Mouse (Mus musculus) heart, embryonic 11.5 days (tissue): Measurements from ENCODE around the gene Ccl22. TPM values are rescaled to one million over a fixed set of nuclear protein-coding genes. Genes with fewer than 3 reads are reported as not detected.
A peak's percentile ranks its signal among the peaks of the same experiment; 100 is the strongest.

Source experiments
- ATAC-seq: fragments of 200-750 bp; cut with Nextera tagmentation; replicated peaks from 2 replicates; pipeline ENCODE4 v1.8.0; 2017; ENCODE audit warnings: moderate library complexity; ENCODE audit not compliant: insufficient number of reproducible peaks, low FRiP score, low TSS enrichment
- H3K27ac ChIP-seq: fragments of 300-500 bp; sonication (generic); 2 replicates; pipeline ENCODE4 v1.5.1; 2014; ENCODE audit warnings: mild to moderate bottlenecking, low read depth, low read length
- H3K27me3 ChIP-seq: fragments of 300-500 bp; sonication (generic); 2 replicates; pipeline ENCODE4 v1.6.1; 2014; ENCODE audit warnings: mild to moderate bottlenecking, low read length, mixed read lengths; ENCODE audit not compliant: control insufficient read depth, insufficient read depth
- H3K36me3 ChIP-seq: fragments of 300-500 bp; sonication (generic); 2 replicates; pipeline ENCODE4 v1.6.1; 2014; ENCODE audit warnings: mild to moderate bottlenecking, low read length, moderate library complexity, mixed read lengths; ENCODE audit not compliant: control insufficient read depth, insufficient read depth
- H3K4me1 ChIP-seq: fragments of 300-500 bp; sonication (generic); 2 replicates; pipeline ENCODE4 v1.6.1; 2014; ENCODE audit warnings: low read length; ENCODE audit not compliant: control insufficient read depth, insufficient read depth
- H3K4me2 ChIP-seq: fragments of 300-500 bp; sonication (generic); 2 replicates; pipeline ENCODE4 v1.6.1; 2014; ENCODE audit warnings: mild to moderate bottlenecking, moderate library complexity
- H3K4me3 ChIP-seq: fragments of 300-500 bp; sonication (generic); 2 replicates; pipeline ENCODE4 v1.5.1; 2014; ENCODE audit warnings: low read depth, low read length
- H3K9ac ChIP-seq: fragments of 300-500 bp; sonication (generic); 2 replicates; pipeline ENCODE4 v1.6.1; 2014; ENCODE audit warnings: mild to moderate bottlenecking, low read depth, low read length, moderate library complexity
- H3K9me3 ChIP-seq: fragments of 300-500 bp; sonication (generic); replicated peaks from 2 replicates; pipeline ENCODE4 v1.6.1; 2016; ENCODE audit warnings: low read length; ENCODE audit not compliant: control insufficient read depth
- WGBS: fragments of 180-500 bp; shearing (Covaris S2); extraction: QIAGEN DNeasy Blood & Tissue Kit; methylation state at CpG from one replicate; pipeline ENCODE4 v1.1.7; 2014; ENCODE audit not compliant: insufficient replicate concordance; 5-methylcytosine and 5-hydroxymethylcytosine counted together
- polyA plus RNA-seq: library from polyadenylated mRNA; unstranded; fragments of >200 nt; fragmentation: Nextera tagmentation; extraction: Ambion mirVana; gene quantifications from 2 replicates; pipeline ENCODE4 v1.2.1, GENCODE M21; 2014

The Ccl22 gene
- polyA plus RNA-seq, 1 experiment from 2014 or later = not detected

DNA sequence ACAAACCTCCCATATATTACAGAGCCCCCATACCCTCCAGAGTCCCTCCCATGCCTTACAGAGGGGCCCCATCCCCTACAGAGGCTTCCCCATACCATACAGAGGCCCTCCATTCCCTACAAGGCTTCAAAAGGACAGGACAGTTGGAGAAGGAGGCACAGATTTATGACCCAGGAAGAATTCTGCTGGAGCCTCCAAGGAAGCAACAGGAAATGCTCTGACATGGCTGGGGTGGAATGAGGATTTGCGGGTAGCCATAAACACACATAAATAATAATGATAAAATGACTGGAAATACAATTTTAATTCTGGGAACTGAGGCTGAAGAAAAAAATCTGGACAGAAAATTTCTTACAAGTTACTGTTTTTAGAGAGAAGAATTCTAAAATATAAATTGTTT lies 28.5 kb upstream of the Ccl22 start:
- Histone ChIP-seq H3K27me3 (no peaks in the 10 kb centered on the region), H3K4me3 (no peak overlapping the region), H3K27ac (no peak overlapping the region), H3K9me3 (no peaks in the 10 kb centered on the region), H3K36me3 (no peaks in the 10 kb centered on the region), H3K4me1 (no peaks in the 10 kb centered on the region), H3K4me2 (no peak overlapping the region), H3K9ac (no peak overlapping the region)
- no peak for ATAC-seq
- WGBS = 80% methylated on average over 1 of the region's 1 CpGs

GRCm38 (mm10) chr8:94725998-94726397 lies 19.4 kb upstream of the Ccl22 start:
- H3K4me3 ChIP-seq = no peak overlapping the region
- no peaks in the 10 kb centered on the region for H3K36me3 ChIP-seq
- no peaks in the 10 kb centered on the region for H3K4me1 ChIP-seq
- no peak overlapping the region for H3K9ac ChIP-seq
- H3K4me2 ChIP-seq = no peak overlapping the region
- ATAC-seq = no peak
- H3K9me3 ChIP-seq = no peaks in the 10 kb centered on the region
- 79% methylated on average over 5 of the region's 5 CpGs for WGBS
- no peaks in the 10 kb centered on the region for H3K27me3 ChIP-seq
- no peak overlapping the region for H3K27ac ChIP-seq

- no peaks in the 10 kb centered on the region for H3K9me3 ChIP-seq
- WGBS = 40% methylated on average over 4 of the region's 4 CpGs
- H3K4me1 ChIP-seq = peaks cover 3% of the 10 kb centered on the region
- ATAC-seq = no peak
- no peaks in the 10 kb centered on the region for H3K36me3 ChIP-seq
- H3K4me2 ChIP-seq = no peak overlapping the region
- no peaks in the 10 kb centered on the region for H3K27me3 ChIP-seq
- no peak overlapping the region for H3K27ac ChIP-seq
- H3K9ac ChIP-seq = no peak overlapping the region
- H3K4me3 ChIP-seq = no peak overlapping the region
Observed at GRCm38 (mm10) chr8:94729301-94729700, 16.1 kb upstream of the Ccl22 start.

DNA sequence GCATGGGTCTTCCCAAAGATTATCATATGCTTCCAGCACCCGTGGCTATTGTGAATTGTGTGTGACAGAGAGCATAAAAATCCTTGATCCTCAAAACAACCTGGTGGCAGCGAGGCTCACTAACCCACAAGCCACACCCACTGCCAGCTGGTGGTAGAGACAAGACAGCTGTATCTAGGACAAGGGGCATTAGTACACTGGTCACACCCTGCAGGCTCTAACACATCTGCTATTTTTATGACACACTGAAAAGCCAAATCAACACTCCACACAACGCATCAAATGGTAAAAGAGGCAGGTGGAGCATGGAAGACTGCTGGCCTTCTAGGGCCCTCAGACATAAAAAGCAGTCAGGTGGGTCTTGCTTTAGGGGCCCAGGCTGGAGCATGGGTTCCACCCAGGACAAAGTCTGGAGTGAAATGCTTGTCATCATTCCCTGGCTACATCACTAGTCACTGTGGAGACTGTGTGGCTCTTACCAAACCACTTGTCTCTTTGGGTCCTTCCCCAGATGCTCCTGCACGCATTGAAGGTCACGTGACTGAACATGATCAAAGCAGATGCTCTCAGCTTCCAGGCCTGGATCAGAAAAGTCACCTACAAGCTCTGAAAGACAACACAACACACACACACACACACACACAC lies 11.4 kb upstream of the Ccl22 start:
- no peaks in the 10 kb centered on the region for H3K36me3 ChIP-seq
- H3K9me3 ChIP-seq = no peaks in the 10 kb centered on the region
- no peaks in the 10 kb centered on the region for H3K27me3 ChIP-seq
- no peak overlapping the region for H3K4me3 ChIP-seq
- peak overlapping the region; percentile 73 for H3K27ac ChIP-seq
- H3K4me2 ChIP-seq = no peak overlapping the region
- 61% methylated on average over 5 of the region's 5 CpGs for WGBS
- H3K4me1 ChIP-seq = peaks cover 3% of the 10 kb centered on the region
- no peak overlapping the region for H3K9ac ChIP-seq
- ATAC-seq = peak; percentile 89

- Histone ChIP-seq H3K27ac (peak overlapping the region; percentile 73; the same call in 1 of the 2 replicates), H3K4me3 (no peak overlapping the region), H3K4me2 (no peak overlapping the region), H3K9ac (no peak overlapping the region), H3K27me3 (no peaks in the 10 kb centered on the region), H3K36me3 (no peaks in the 10 kb centered on the region), H3K4me1 (peaks cover 3% of the 10 kb centered on the region), H3K9me3 (no peaks in the 10 kb centered on the region)
- ATAC-seq = no peak
- 75% methylated on average over 7 of the region's 7 CpGs for WGBS
Observed at GRCm38 (mm10) chr8:94734735-94735350, 10.5 kb upstream of the Ccl22 start.

DNA sequence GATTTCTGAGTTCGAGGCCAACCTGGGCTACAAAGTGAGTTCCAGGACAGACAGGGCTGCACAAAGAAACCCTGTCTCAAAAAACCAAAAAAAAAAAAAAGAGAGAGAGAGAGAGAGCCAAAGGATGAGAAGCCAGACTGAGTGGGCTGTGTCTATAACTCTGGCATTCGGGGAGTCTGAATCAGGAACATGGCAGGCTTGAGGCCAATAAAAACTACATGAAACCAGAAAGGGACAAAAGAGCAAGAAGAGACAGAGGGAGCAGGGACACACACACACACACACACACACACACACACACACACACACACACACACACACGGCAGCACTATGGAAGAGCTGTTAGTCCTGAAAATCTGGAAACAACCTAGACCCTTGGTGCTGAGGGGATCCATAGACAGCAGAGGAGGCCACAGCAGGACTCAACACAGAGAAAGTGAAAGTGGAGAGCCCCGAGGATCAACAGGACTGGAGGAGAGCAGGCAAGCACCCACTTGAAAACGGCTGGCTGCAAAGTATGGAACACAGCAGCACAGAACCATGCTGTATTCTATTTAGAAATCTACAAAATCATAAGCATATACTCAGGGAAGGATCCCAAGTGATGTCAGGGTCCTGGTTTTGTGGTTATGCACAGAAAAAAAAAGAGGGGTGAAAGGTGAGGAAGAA lies 9.8 kb upstream of the Ccl22 start:
- Histone ChIP-seq H3K4me1 (peaks cover 3% of the 10 kb centered on the region), H3K36me3 (no peaks in the 10 kb centered on the region), H3K27me3 (no peaks in the 10 kb centered on the region), H3K9me3 (no peaks in the 10 kb centered on the region), H3K9ac (0 out of 2 replicates have a peak overlapping the region, but pooled peaks have one; percentile 46), H3K27ac (no peak overlapping the region), H3K4me3 (no peak overlapping the region), H3K4me2 (peak overlapping the region; percentile 27; the same call in 1 of the 2 replicates)
- 53% methylated on average over 4 of the region's 5 CpGs for WGBS
- no peak; the same call in 1 of the 2 replicates for ATAC-seq

- Histone ChIP-seq H3K4me1 (no peaks in the 10 kb centered on the region; the same call in 1 of the 2 replicates), H3K27ac (no peak overlapping the region), H3K36me3 (no peaks in the 10 kb centered on the region), H3K9ac (no peak overlapping the region), H3K27me3 (no peaks in the 10 kb centered on the region), H3K4me3 (no peak overlapping the region), H3K9me3 (no peaks in the 10 kb centered on the region), H3K4me2 (no peak overlapping the region)
- WGBS = 85% methylated on average over 6 of the region's 6 CpGs
- ATAC-seq = no peak
Observed at GRCm38 (mm10) chr8:94739829-94740228, 5.6 kb upstream of the Ccl22 start.

DNA sequence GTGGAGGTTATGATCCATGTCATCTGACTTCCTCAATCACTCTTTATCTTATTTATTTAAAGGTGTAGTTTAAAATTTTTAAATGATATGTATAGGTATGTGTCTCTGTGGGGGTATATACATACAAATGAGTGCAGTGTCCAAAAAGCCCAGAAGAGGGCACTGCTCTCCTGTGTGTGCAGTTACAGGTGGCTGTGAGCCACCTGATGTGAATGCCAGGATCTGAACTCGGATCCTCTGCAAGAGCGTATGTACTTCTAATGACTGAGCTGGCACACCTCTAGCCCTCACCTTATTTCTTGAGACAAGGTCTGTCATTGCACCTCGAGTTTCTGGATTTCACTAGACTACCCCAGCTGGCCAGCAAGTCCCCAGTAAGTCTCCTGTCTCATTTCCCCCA lies 4.8 kb upstream of the Ccl22 start:
- H3K36me3 ChIP-seq = no peaks in the 10 kb centered on the region
- H3K4me1 ChIP-seq = no peaks in the 10 kb centered on the region; the same call in 1 of the 2 replicates
- no peak overlapping the region for H3K4me2 ChIP-seq
- H3K4me3 ChIP-seq = no peak overlapping the region
- H3K9me3 ChIP-seq = no peaks in the 10 kb centered on the region
- H3K27ac ChIP-seq = no peak overlapping the region
- 77% methylated on average over 3 of the region's 3 CpGs for WGBS
- H3K27me3 ChIP-seq = no peaks in the 10 kb centered on the region
- ATAC-seq = no peak
- no peak overlapping the region for H3K9ac ChIP-seq
